Mouse (Mus musculus) cerebellum, adult 11-12 months (tissue): ENCODE measurements around the gene Vps45.
A peak's percentile ranks its signal among the peaks of the same experiment; 100 is the strongest.
"Not testable (repeated sequence)": the region's sequence is repeated elsewhere in the genome, so short reads cannot be mapped to it uniquely, and the experiment has no call there.

Experiments used
- DNase-seq: peaks from one replicate; pipeline ENCODE4 v3.0.0; 2022

The Vps45 gene

DNA sequence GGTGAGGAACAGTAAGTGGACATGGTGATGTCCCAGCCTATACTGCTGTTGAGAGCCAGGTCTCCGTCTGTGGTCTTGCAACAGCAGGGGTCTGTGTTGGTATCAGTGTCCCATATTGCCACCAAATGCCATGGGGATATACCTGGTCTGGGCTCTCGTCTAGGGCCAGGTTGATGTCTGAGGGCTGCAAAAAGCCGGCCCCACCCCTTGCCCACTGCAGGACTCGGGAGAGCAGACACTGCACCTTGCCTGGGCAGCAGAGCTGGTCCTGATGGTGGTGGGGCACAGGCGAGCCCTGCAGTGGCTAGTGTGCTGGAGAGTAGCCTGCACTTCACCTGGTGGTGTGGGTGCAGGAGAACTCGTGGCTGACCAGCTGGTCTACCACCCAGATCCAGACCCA is 19.8 kb upstream of the Vps45 start:
- DNase-seq, result no peak

GRCm38 (mm10) chr3:96072921-96073486 is 14.7 kb upstream of the Vps45 start:
- no peak for DNase-seq

- DNase-seq, result no peak
Observed at GRCm38 (mm10) chr3:96070241-96070640, 12.0 kb upstream of the Vps45 start.

DNA sequence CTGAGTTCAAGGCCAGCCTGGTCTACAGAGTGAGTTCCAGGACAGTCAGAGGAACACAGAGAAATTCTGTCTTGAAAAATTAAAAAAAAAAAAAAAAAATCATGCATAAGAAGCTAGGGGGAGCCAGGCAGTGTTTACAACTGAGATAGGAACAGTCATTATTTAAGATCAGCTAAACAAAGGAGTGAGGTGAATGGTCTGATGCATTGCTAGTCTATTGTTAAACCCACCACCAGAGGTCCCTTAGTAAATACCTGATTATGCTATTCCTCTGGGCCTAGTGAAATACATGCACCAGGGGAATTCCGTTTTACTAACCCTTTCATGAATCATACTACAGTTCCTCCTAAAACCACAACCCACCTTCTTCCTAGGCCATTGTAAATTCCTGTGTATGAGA is 11.3 kb upstream of the Vps45 start:
- no peak for DNase-seq

- no peak for DNase-seq
Observed at GRCm38 (mm10) chr3:96069046-96069445, 10.8 kb upstream of the Vps45 start.

DNA sequence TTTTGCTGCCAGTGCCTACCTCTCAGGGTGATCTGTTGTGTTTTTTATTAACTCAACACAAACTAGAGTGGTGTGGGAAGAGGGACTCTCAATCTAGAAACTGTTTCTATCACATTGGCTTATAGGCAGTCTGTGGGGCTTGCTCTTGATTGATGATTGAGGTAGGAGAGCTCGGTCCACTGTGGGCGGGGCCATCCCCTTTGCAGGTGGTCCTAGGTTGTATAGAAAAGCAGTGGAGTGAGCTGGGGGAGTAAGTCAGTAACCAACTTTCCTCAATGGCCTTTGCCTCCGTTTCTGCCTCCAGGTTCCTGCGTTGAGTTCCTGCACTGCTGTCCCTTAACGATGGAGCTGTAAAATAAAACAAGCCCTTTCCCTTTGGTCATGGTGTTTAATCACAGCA is 8.5 kb upstream of the Vps45 start:
- DNase-seq, result no peak

DNA sequence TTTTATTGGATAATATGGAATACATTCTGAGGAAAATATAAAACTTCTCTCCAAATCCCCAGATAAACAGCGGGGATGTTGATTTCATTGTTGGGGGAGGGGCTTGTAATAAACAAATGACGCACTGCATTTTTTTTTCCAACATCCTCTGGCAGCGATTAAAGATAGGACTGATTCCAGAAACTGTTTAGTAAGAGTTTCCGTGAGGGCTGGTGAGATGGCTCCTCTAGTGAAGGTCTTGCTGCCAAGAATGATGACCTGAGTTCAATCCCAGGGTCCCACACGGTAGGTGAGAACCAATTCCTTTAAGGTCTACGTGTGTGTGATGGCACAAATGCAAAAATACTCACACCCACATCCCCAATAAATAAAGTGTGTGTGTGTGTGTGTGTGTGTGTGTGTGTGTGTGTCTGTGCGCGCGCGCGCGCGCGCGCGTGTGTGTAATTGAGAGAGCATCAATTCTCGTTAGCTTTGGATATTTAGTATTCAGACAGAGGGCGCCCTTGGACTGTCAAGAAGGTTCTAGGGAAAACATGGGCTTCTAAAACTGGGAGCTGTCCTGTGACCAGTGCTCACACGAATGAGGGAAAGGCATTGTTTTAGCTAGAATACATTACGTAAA is 7.6 kb upstream of the Vps45 start:
- peak; percentile 63 for DNase-seq

- no peak for DNase-seq
Observed at GRCm38 (mm10) chr3:96065147-96065546, 6.9 kb upstream of the Vps45 start.

DNA sequence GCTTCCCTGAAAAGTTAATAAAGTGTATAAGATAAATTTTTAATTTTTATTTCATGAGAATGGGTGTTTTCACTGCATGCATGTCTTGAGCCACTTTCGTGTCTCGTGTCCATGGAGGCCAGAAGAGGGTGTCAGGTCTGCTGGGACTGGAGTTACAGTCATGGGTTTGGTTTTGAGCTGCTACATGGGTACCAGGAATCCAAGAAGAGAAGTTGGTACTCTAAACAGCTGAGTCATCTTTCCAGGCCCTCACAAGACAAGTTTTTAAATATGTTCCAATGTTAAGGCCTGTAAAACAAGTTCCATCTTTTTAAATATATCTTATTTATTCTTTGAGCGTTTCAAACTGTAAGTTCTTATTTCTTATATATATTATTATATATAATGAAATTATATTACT is 6.0 kb upstream of the Vps45 start:
- DNase-seq, result no peak

DNA sequence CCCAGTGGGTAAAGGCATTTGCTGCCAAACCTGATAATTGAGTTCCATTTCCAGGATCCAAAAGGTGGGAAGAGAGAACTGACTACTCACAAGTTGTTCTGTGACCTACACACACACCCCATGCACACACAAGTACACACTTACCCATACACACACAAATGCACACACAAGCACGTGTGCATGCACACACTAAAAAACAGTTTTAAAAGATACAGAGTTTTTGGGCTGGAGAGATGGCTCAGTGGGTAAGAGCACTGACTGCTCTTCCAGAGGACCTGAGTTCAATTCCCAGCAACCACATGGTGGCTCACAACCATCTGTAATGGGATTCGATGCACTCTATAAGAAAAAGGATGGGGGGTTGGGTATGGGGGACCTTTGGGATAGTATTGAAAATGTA is 5.0 kb upstream of the Vps45 start:
- no peak for DNase-seq

DNA sequence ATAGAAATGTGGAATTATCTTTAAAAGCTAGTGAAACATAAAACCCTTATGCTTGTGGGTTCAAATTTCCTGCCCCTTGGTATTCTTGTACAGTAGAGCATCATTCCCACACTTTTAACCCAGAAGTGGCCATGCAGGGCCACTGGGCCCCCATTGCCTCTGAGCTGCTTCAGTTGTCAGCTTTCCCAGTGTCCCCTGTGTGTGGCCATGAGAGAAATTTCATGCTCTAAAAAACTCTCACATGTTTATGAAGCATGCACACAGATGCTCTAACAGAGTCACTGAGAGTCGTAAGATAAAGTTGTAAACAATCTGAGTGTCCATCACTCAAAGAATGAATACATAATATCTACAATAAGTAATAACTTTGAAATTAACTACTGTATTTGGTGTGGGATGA is 1.9 kb upstream of the Vps45 start:
- no peak for DNase-seq

DNA sequence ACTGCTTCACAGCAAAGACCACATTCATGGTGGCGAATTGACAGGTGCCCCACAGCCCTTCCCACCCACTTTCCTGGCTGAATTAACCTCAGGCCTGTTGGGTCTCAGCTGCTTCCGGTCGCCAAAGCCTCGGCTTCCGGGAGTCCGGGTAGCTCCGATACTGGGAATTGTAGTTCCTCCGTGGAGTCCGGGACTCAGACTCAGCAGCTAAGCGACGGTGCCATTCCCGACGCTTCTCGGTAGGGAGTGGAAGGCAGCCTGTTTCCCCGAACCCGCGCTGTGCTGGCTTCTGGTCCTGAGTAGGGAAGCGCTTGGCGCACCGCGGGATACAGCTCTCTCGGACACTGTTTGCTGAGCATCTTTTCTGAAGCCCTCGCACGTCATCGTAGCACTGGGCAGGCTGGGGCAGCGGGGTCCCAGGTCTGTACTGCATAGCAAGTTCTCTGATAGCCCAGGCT is 490 bp downstream of the Vps45 start:
- DNase-seq, result peak; percentile 89

GRCm38 (mm10) chr3:96056031-96056430 is 2.2 kb downstream of the Vps45 start:
- DNase-seq, result no peak

GRCm38 (mm10) chr3:96055294-96055693 is 3.0 kb downstream of the Vps45 start:
- no peak for DNase-seq

GRCm38 (mm10) chr3:96051839-96052238 is 6.4 kb downstream of the Vps45 start:
- peak; percentile 47 for DNase-seq

DNA sequence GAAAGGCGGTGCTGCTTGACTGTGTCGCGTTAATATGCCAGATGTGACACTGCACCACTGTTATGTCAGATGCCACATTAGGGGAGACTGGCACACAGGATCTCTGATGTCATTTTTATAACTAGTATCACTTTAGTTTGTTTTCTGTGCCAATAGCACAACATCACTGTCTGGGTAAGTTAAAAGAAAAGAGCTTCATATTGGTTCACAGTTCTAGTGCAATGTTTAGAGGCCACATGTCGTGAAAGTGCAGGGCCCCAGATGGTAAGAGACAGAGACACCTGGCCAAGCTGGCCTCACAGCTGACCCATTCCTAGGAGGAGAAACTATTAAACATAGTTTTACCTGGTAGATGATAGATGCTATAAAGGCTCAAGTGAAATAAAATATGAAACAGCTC is 7.1 kb downstream of the Vps45 start:
- no peak for DNase-seq

- DNase-seq, result no peak
Observed at GRCm38 (mm10) chr3:96050779-96051178, 7.5 kb downstream of the Vps45 start.

DNA sequence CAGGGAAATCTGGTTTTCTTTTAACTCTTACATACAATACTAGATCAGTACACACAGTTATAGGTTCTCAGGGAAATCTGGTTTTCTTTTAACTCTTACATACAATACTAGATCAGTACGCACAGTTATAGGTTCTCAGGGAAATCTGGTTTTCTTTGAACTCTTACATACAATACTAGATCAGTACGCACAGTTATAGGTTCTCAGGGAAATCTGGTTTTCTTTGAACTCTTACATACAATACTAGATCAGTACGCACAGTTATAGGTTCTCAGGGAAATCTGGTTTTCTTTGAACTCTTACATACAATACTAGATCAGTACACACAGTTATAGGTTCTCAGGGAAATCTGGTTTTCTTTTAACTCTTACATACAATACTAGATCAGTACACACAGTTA is 13.7 kb downstream of the Vps45 start:
- DNase-seq, result not testable (repeated sequence)

DNA sequence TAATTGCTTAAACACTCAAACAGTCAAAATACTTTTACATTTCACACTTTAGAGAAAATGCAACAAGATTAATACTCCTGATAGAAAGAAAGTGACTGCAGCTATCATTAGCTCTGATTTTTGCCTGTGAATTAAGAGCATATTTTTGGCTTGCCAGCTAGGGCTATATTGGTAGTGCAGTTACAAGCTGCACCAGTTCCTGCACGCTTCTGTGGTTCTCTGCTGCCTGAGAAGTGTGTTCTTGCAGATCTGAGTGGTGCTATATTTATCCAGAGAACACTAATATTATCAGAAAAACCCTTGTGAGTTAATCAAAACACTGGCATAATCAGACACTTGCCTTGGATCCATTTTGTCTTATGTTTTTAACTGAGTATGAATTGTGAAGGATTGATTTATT is 15.2 kb downstream of the Vps45 start:
- no peak for DNase-seq

DNA sequence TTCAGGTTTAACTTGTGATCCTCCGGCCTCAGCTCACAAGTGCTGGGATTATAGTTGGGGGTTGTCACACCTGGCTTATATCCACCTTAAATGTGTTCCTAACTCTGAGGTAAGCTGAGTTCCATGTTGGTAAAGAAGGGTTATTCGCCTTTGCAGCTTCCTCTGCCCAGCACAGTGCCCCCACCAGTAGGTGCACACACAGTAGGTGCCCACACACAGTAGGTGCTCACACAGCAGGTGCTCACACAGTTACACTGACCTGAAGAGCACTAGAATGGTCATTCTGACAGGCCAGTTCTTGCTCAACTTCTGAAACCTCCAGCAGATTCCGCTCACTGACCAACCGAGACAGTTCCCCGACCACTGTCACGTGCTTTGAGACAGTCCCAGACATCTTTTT is 17.2 kb downstream of the Vps45 start:
- DNase-seq, result no peak

- no peak for DNase-seq
Observed at GRCm38 (mm10) chr3:96040663-96041006, 17.6 kb downstream of the Vps45 start.

- no peak for DNase-seq
Observed at GRCm38 (mm10) chr3:96039857-96040662, 18.2 kb downstream of the Vps45 start.

- DNase-seq, result no peak
Observed at GRCm38 (mm10) chr3:96038851-96039250, 19.4 kb downstream of the Vps45 start.

- no peak for DNase-seq
Observed at GRCm38 (mm10) chr3:96038156-96038555, 20.1 kb downstream of the Vps45 start.
